In the genomic region with DNA sequence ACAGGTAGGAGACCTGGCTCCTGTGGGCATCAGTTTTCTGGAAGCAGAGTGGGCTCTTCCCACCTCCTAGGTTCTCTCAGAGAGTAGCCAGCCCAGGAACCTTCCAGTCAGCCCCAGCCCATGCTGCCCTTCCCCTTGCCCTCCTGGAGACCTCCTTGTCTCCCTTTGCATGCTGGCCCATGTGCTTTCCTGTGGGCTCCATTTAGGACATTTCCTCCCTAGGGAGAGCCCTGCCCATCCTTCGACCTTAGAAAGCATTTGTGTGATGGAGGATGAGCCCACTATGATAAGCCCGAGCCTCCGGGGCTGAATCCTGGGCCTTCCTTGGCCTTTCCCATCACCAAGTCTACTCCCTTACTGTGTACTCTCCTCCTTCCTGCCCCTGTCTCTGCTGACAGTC, we compare ENCODE assay signal across 14 mouse cellular contexts. TPM values are rescaled to one million over a fixed set of nuclear protein-coding genes. Genes with fewer than 3 reads are reported as not detected.
A peak's percentile ranks its signal among the peaks of the same experiment; 100 is the strongest.
DNase-seq lines count a peak whose midpoint lies in the region; ATAC-seq and TF ChIP-seq lines count a peak whose summit lies in the region.
"Had no signal": no experiment of that assay in that cellular context is flagged by ENCODE, and none has a peak within 500 bp of the region (broad histone marks: within the 10 kb centered on the region; RNA-seq: fewer than 3 reads in every experiment).

No protein-coding gene starts in this region.

- H3K9me3 ChIP-seq in kidney, embryonic 16.5 days (ENCODE audit: low read length), result no peaks in the 10 kb centered on the region
- 0 out of 2 replicates have a peak, but pooled peaks cover 4% of the 10 kb centered on the region for H3K9me3 ChIP-seq in megakaryocyte, embryonic 14.5 days
- H3K9me3 ChIP-seq in midbrain, embryonic 13.5 days, result no peaks in the 10 kb centered on the region
- H3K9me3 ChIP-seq: embryonic facial prominence, embryonic 10.5 days; forebrain, embryonic 15.5 days; midbrain, embryonic 12.5 days; neural tube, embryonic 15.5 days had no signal

- 75% methylated on average over 3 of the region's 3 CpGs for WGBS in kidney, embryonic 16.5 days
- 90% methylated on average over 3 of the region's 3 CpGs for WGBS in midbrain, embryonic 13.5 days

- H3K36me3 ChIP-seq in kidney, embryonic 16.5 days (ENCODE audit: insufficient read depth, low read length), result no peaks in the 10 kb centered on the region
- H3K36me3 ChIP-seq in megakaryocyte, embryonic 14.5 days (replicated peaks; ENCODE audit: low read length), result peaks cover 3% of the 10 kb centered on the region
- no peaks in the 10 kb centered on the region for H3K36me3 ChIP-seq in midbrain, embryonic 13.5 days
- H3K36me3 ChIP-seq: embryonic facial prominence, embryonic 10.5 days; forebrain, embryonic 15.5 days; midbrain, embryonic 12.5 days; neural tube, embryonic 15.5 days had no signal

- no peaks in the 10 kb centered on the region for H3K4me1 ChIP-seq in kidney, embryonic 16.5 days (ENCODE audit: insufficient read depth, low read length)
- H3K4me1 ChIP-seq in megakaryocyte, embryonic 14.5 days, result peaks cover 98% of the 10 kb centered on the region
- no peaks in the 10 kb centered on the region for H3K4me1 ChIP-seq in midbrain, embryonic 13.5 days (replicated peaks)
- H3K4me1 ChIP-seq: forebrain, embryonic 15.5 days; midbrain, embryonic 12.5 days; neural tube, embryonic 15.5 days had no signal

- no peak overlapping the region for H3K4me2 ChIP-seq in kidney, embryonic 16.5 days (replicated peaks; ENCODE audit: low read depth, low read length)
- no peak overlapping the region for H3K4me2 ChIP-seq in midbrain, embryonic 13.5 days (replicated peaks)
- H3K4me2 ChIP-seq: forebrain, embryonic 15.5 days; midbrain, embryonic 12.5 days; neural tube, embryonic 15.5 days had no signal

- no peak overlapping the region for H3K9ac ChIP-seq in kidney, embryonic 16.5 days (replicated peaks; ENCODE audit: low read length)
- H3K9ac ChIP-seq in midbrain, embryonic 13.5 days (replicated peaks), result no peak overlapping the region
- H3K9ac ChIP-seq: forebrain, embryonic 15.5 days; midbrain, embryonic 12.5 days; neural tube, embryonic 15.5 days had no signal

- H3K27me3 ChIP-seq in kidney, embryonic 16.5 days (ENCODE audit: insufficient read depth, low read length), result no peaks in the 10 kb centered on the region
- no peaks in the 10 kb centered on the region for H3K27me3 ChIP-seq in megakaryocyte, embryonic 14.5 days (replicated peaks)
- no peaks in the 10 kb centered on the region for H3K27me3 ChIP-seq in midbrain, embryonic 13.5 days
- H3K27me3 ChIP-seq: forebrain, embryonic 15.5 days; midbrain, embryonic 12.5 days; neural tube, embryonic 15.5 days had no signal

- no peak overlapping the region for H3K4me3 ChIP-seq in gastrocnemius, adult 2 months
- H3K4me3 ChIP-seq in kidney, embryonic 16.5 days (ENCODE audit: low read length), result no peak overlapping the region
- H3K4me3 ChIP-seq in megakaryocyte, embryonic 14.5 days (replicated peaks), result peak overlapping the region; percentile 16
- H3K4me3 ChIP-seq in midbrain, embryonic 13.5 days (replicated peaks), result no peak overlapping the region
- H3K4me3 ChIP-seq: embryonic facial prominence, embryonic 10.5 days; forebrain, embryonic 15.5 days; midbrain, embryonic 12.5 days; neural tube, embryonic 15.5 days had no signal

- intact Hi-C loops in gastrocnemius, adult 2 months (cut with DNase I), result no loop called here

- H3K27ac ChIP-seq in gastrocnemius, adult 2 months, result peak overlapping the region; percentile 62
- no peak overlapping the region for H3K27ac ChIP-seq in kidney, embryonic 16.5 days (ENCODE audit: low read length)
- no peak overlapping the region for H3K27ac ChIP-seq in midbrain, embryonic 13.5 days
- H3K27ac ChIP-seq: embryonic facial prominence, embryonic 10.5 days; forebrain, embryonic 15.5 days; midbrain, embryonic 12.5 days; neural tube, embryonic 15.5 days had no signal

- no peak for TF ChIP-seq CTCF in gastrocnemius, adult 2 months (IDR thresholded peaks at IDR 0.05)

- DNase-seq in gastrocnemius, adult 2 months, result no peak
- DNase-seq in gastrocnemius, adult 18-20 months (ENCODE audit: low spot score), result no peak
- DNase-seq in kidney, adult 11 months, result peak; percentile 70
- DNase-seq: cerebellum, adult 18-20 months; thymus, postnatal 25 days had no signal

- ATAC-seq in kidney, embryonic 16.5 days (ENCODE audit: low FRiP score, low TSS enrichment), result no peak
- ATAC-seq in megakaryocyte, adult 5-6 weeks (ENCODE audit: poor library complexity, severe bottlenecking), result no peak
- no peak for ATAC-seq in cerebellum, adult (ENCODE audit: insufficient number of reproducible peaks, low FRiP score, low TSS enrichment)
- no peak for ATAC-seq in midbrain, embryonic 13.5 days
- ATAC-seq: forebrain, embryonic 15.5 days had no signal

RNA-seq across cellular contexts. Expression of a gene that starts 25.5 kb away (rescaled TPM):
- total RNA-seq in gastrocnemius, adult 2 months (2021), result 10 to 100 TPM; 22.0 to 31.9 TPM
- total RNA-seq in gastrocnemius, adult 18-20 months (2021), result 10 to 100 TPM; 13.1 to 28.0 TPM
- 76.8 and 80.4 TPM in 2 replicates for polyA plus RNA-seq in kidney, embryonic 16.5 days (2015; fragmentation: Nextera tagmentation; extraction: Ambion mirVana)
- polyA plus RNA-seq in megakaryocyte, embryonic 14.5 days (2012; ENCODE audit: insufficient read depth, low replicate concordance), result 27.7 and 50.7 TPM in 2 replicates
- total RNA-seq in megakaryocyte, adult 5-6 weeks (2015), result not detected in 2 replicates
- not detected in 2 replicates for total RNA-seq in megakaryocyte, adult 5-6 weeks (2017)
- 12.3 and 14.1 TPM in 2 replicates for polyA plus RNA-seq in midbrain, embryonic 13.5 days (2015; fragmentation: Nextera tagmentation; extraction: Ambion mirVana)

Comparison
In these comparisons a context has a peak if more than half of its experiments do, and no peak if none do; other contexts are left out.
1. RNA of a gene that starts 25.5 kb away (total RNA-seq): 22.0 to 31.9 TPM in gastrocnemius, adult 2 months and 13.1 to 28.0 TPM in gastrocnemius, adult 18-20 months; not detected in megakaryocyte, adult 5-6 weeks; every median in the first group is over 10 times any median in the second.